Mouse (Mus musculus) testis, adult 2 months (tissue): ENCODE results near the gene Gmfb.

Source experiments
- CTCF ChIP-seq: fragments of 200-500 bp; IDR thresholded peaks from 2 replicates; pipeline ENCODE4 v1.5.1; 2012; ENCODE audit warnings: low read depth, mild to moderate bottlenecking, inconsistent platforms, low read length, moderate library complexity; ENCODE audit not compliant: control insufficient read depth, insufficient read depth, insufficient replicate concordance
- POLR2A ChIP-seq: fragments of 200-500 bp; IDR thresholded peaks from 2 replicates; pipeline ENCODE4 v1.6.1; 2012; ENCODE audit warnings: low read depth, mild to moderate bottlenecking, inconsistent platforms, low read length, moderate library complexity; ENCODE audit not compliant: control insufficient read depth

DNA sequence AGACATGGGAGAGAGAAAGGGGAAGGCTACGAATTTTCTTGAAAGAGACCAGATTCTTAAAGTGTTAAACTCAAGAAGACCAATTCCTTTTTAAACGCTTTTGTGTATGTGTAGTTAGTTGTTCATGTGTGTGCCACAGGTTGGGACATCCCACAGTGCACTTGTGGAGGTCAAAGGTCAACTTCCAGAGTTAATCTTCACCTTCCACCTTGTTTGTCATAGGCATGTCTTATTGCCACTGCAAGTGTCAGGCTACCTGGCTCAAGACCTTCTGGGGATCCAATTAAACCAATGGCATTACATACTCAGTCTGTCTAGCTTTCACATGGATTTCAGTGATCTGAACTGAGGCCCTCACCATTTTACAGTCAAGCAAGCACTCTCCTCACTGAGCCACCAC lies 2.0 kb upstream of the Gmfb start:
- TF ChIP-seq CTCF (no peak), POLR2A (no peak)
